Mouse (Mus musculus) mature B cell (primary cell): ENCODE measurements around the gene Samd5.

Experiments
- in situ Hi-C: fragments of 300-500 bp; cut with MboI; formaldehyde crosslinking; loops from 2 replicates; pipeline ENCODE4 v1.14.3; 2019

Samd5 gene

GRCm38 (mm10) chr10:9674561-9675521 lies at the start of gene Samd5:
Samd5 (minus strand) TSS chr10:9675208.
- in situ Hi-C loops: no loop called here

GRCm38 (mm10) chr10:9722519-9723303 lies 47.7 kb upstream of the Samd5 start:
- in situ Hi-C loops: no loop called here

GRCm38 (mm10) chr10:9720027-9720426 lies 45.0 kb upstream of the Samd5 start:
- in situ Hi-C loops: no loop called here

GRCm38 (mm10) chr10:9718086-9718485 lies 43.1 kb upstream of the Samd5 start:
- in situ Hi-C loops: no loop called here

DNA sequence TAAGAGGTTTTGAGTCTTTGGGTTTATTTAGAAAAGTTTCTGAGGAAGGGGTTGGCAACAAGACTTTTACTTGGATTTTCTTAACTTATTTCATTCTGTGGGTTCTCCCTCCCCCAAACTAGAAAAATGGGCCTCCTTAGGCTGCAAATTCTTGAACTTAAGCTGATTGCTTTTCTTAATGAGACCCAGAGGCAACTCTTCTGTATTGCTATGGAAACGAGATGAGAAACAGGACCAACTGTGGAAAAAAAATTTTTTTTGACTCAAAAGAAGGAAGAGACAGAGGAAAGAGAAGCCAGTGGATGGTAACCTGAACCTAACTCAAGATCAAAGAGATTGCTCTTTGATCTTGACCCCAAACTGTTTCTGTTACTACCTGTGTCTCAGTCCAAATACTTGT lies 29.9 kb upstream of the Samd5 start:
- in situ Hi-C loops: no loop called here

- in situ Hi-C loops: no loop called here
Observed at GRCm38 (mm10) chr10:9699071-9699761, 24.2 kb upstream of the Samd5 start.

- in situ Hi-C loops: no loop called here
Observed at GRCm38 (mm10) chr10:9698141-9698540, 23.1 kb upstream of the Samd5 start.

GRCm38 (mm10) chr10:9696543-9697141 lies 21.6 kb upstream of the Samd5 start:
- in situ Hi-C loops: no loop called here

- in situ Hi-C loops: no loop called here
Observed at GRCm38 (mm10) chr10:9693990-9694699, 19.1 kb upstream of the Samd5 start.

DNA sequence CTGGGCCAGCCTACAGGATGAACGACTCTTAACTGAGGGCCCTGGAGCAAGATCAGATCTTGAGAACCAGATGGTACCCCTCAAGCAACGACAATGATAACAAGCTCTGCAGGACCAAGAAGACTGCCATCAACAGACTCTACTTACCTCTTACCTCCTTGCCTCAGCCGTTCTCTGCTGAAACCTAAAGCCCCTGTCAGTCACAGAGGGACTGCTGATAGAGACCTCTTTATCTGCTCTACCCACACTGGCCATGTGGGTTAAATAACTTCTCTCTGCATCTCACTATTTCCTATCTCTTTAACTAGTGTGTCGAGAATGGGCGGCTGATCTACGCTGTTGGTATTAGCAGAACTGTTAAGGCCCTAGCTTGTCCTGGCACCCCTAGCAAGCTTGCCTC lies 5.9 kb upstream of the Samd5 start:
- in situ Hi-C loops: no loop called here

DNA sequence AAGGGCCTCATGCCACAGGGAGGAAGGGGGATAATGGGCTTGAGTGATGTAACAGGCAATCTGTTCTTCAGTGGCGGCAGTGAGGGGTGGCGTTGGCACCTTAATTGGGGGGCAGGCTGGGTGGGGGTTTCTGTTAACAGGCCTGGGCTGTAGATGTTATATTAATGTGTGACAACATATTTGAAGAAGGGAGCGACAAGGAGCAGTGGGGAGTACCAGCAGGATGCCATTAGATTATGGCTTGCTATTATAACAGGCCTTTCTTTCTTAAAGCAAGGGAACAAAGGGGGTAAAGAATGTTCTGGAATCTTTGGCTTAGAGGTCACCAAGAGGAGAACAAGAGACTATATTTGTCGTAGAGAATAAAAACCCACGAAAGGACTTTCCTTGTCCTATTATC lies 4.9 kb upstream of the Samd5 start:
- in situ Hi-C loops: no loop called here

DNA sequence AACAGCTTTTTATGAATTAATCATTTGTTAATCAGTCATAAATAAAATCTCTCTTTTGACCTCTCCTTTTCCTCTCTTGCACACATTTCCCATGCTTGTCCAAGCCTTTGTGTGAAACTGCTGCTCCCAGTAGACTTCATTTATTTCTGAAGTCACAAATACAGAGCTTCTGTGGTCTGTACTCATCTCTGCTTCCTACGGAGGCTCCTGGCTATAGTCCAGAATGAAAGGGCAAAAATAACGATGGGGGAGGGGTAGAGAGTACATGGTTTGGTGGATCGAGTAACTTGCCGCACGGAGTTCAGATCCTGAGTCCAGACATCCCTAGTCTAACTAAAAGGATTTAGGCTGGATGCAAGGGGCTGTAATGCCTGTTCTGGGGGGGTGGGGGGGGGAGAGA lies 3.1 kb upstream of the Samd5 start:
- in situ Hi-C loops: no loop called here

DNA sequence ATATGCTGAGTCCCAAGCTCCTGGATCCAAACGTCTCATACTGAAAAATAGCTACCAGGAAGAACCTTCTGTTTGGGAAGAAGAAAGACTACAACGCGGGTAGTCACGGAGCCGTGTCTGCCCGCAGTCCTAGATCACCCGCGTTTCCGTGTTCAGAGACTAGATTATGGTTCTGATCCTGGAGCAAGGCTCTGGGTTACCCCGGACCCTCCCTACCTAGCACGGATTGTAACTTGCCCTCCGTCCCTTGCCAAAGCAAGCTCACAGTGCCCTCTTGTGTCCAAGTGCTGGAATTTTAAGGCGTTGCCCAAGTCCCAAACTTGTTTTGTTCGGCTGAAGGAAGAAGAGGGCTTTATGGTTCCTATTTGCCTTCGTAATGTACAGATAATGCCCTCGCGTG lies 1.9 kb upstream of the Samd5 start:
- in situ Hi-C loops: no loop called here

DNA sequence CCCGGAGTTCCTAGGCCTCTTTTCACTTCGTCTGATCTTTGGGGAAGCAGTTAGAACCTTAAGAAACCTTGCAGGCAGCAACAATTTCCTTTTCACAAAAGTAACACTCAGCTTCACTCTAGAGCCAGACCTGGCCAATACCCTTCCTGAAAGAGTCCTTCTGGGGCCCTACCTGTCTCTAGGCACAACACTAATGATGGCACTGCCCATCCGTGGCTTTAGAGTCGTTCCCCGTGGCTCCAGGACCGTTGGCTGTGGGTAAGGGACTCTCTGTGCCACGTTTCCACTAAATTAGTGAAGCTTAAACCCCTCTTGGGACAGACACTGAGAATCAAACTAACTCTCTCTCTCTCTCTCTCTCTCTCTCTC lies 1.4 kb upstream of the Samd5 start:
- in situ Hi-C loops: no loop called here

- in situ Hi-C loops: no loop called here
Observed at GRCm38 (mm10) chr10:9675550-9676417, 776 bp upstream of the Samd5 start.

DNA sequence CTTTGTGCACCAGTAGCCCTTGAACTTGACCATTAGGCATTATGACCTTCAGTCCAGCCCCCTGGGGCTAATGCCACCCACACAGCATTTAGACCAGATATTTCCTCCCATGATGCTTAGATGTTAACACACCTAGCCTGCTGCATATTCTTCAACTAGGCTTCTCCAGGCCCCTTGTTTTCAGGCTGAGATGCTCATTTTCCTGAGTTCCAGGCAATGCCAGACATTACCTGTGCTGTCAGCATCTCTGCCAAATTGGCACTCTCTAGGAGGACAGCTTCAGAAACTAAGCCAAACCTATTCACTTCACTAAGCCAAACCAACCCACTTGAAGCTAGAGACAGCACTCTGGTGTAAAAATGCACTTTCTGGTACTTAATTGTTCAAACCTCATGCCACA lies 1.7 kb downstream of the Samd5 start:
- in situ Hi-C loops: no loop called here

DNA sequence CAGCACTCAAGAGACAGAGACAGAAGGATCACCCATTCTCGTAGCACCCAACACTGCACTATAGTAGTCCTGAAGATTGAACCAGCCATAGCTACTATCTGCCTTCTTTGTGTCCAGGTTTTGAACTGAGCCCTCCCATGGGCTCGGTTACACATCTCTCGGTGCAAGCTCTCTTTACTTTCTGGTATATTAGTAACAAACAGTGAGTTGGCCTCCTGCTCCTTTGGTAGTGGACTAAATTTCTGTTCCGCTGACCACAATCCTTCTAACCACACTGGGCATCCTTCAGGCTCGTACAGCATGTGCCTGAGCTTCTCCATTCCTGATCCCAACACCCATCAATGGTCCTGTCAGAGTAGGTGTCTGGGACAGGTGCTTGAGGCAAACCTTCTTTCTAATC lies 2.3 kb downstream of the Samd5 start:
- in situ Hi-C loops: no loop called here

DNA sequence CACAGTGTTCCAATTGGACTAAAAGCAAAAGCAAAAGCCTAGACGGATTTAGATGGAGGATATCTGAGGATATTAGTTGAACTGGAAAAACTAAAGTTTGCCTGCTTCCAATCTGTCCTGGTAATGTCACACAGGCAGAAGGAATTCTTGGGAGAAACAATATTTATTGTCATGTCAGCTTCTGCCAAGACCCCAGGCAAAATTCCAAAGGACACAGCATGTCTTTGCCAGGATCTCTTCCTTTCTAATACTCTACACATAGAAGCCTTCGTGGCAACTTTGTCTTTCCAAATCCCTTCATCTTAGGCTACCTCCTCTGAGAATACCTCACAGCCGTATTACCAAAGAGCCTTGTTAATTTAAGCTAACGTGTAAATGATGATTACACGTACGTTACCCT lies 4.7 kb downstream of the Samd5 start:
- in situ Hi-C loops: no loop called here

- in situ Hi-C loops: no loop called here
Observed at GRCm38 (mm10) chr10:9668791-9669190, 6.2 kb downstream of the Samd5 start.

GRCm38 (mm10) chr10:9652946-9653345 lies 22.1 kb downstream of the Samd5 start:
- in situ Hi-C loops: no loop called here
